8 mouse cellular contexts compared by ENCODE assay signal in the genomic region with DNA sequence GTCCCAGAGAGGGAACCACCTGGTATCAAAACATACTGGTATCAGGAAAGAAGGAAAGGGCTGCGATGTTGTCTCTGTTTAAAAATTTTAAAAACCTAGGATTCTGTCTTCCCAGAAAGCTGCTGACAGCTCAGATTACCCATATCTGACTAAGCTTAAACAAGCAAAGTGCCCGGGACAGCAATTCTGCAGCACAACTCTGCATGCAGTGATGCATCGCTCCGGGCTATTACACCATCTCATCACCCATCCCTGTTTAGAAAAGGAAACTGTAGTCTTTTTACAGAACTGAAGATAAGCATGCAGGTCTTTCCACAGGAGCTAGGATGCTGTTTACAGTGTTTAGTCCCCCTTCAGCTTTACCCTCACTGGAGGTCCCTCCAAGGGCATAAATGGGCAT. TPM values are rescaled to one million over a fixed set of nuclear protein-coding genes. Genes with fewer than 3 reads are reported as not detected.
DNase-seq lines count a peak whose midpoint lies in the region; ATAC-seq and TF ChIP-seq lines count a peak whose summit lies in the region.

No protein-coding gene starts in this region.

- H3K4me2 ChIP-seq in heart, embryonic 12.5 days: peak overlapping the region; percentile 75
- peak overlapping the region; percentile 90 for H3K4me2 ChIP-seq in forebrain, embryonic 15.5 days (replicated peaks)
- H3K4me2 ChIP-seq in liver, embryonic 16.5 days (ENCODE audit: low read depth, low read length): peak overlapping the region; percentile 95

- no peaks in the 10 kb centered on the region for H3K9me3 ChIP-seq in heart, embryonic 12.5 days (replicated peaks)
- H3K9me3 ChIP-seq in G1E (replicated peaks): no peaks in the 10 kb centered on the region
- H3K9me3 ChIP-seq in forebrain, embryonic 15.5 days: no peaks in the 10 kb centered on the region
- H3K9me3 ChIP-seq in liver, embryonic 16.5 days (replicated peaks; ENCODE audit: control insufficient read depth, low read length): no peaks in the 10 kb centered on the region

- H3K27ac ChIP-seq in heart, embryonic 12.5 days (ENCODE audit: poor library complexity, severe bottlenecking): no peak overlapping the region
- no peak overlapping the region for H3K27ac ChIP-seq in forebrain, embryonic 15.5 days (replicated peaks)
- H3K27ac ChIP-seq in liver, embryonic 16.5 days (ENCODE audit: low read length): peak overlapping the region; percentile 21

- H3K36me3 ChIP-seq in heart, embryonic 12.5 days: peaks cover 8% of the 10 kb centered on the region
- peaks cover 52% of the 10 kb centered on the region for H3K36me3 ChIP-seq in G1E (replicated peaks)
- peaks cover 9% of the 10 kb centered on the region for H3K36me3 ChIP-seq in forebrain, embryonic 15.5 days
- peaks cover 2% of the 10 kb centered on the region; the same call in 1 of the 2 replicates for H3K36me3 ChIP-seq in liver, embryonic 16.5 days (ENCODE audit: control insufficient read depth, insufficient read depth)

- no peak for DNase-seq in heart, postnatal 10 days
- DNase-seq in G1E (ENCODE audit: low spot score): no peak
- no peak for DNase-seq in spleen, postnatal 4 days (ENCODE audit: low spot score in 2 of 2)
- DNase-seq in spleen, postnatal 36 days (ENCODE audit: low spot score in 2 of 2): no peak

- peak overlapping the region; percentile 66 for H3K4me3 ChIP-seq in heart, embryonic 12.5 days
- H3K4me3 ChIP-seq in G1E (ENCODE audit: low read depth, low read length): peak overlapping the region; percentile 90; the same call in 1 of the 2 replicates
- H3K4me3 ChIP-seq in forebrain, embryonic 15.5 days: peak overlapping the region; percentile 84
- H3K4me3 ChIP-seq in liver, embryonic 16.5 days (ENCODE audit: low read depth, low read length): peak overlapping the region; percentile 78

- intact Hi-C loops in heart, postnatal 10 days (cut with DNase I): no loop called here

- no peak for TF ChIP-seq CTCF in G1E (IDR thresholded peaks at IDR 0.05; ENCODE audit: low read depth, low read length)

- H3K27me3 ChIP-seq in heart, embryonic 12.5 days (replicated peaks): no peaks in the 10 kb centered on the region
- H3K27me3 ChIP-seq in G1E (ENCODE audit: insufficient read depth, low read length): no peaks in the 10 kb centered on the region
- no peaks in the 10 kb centered on the region for H3K27me3 ChIP-seq in forebrain, embryonic 15.5 days
- H3K27me3 ChIP-seq in liver, embryonic 16.5 days (ENCODE audit: control insufficient read depth, insufficient read depth, low read depth, low read length): no peaks in the 10 kb centered on the region

- H3K9ac ChIP-seq in heart, embryonic 12.5 days: peak overlapping the region; percentile 85
- peak overlapping the region; percentile 91 for H3K9ac ChIP-seq in forebrain, embryonic 15.5 days (replicated peaks)
- peak overlapping the region; percentile 90 for H3K9ac ChIP-seq in liver, embryonic 16.5 days (ENCODE audit: low read depth, low read length)

- ATAC-seq in heart, embryonic 12.5 days (ENCODE audit: insufficient number of reproducible peaks, low FRiP score): no peak
- no peak for ATAC-seq in G1E (ENCODE audit: extremely low read depth, insufficient number of reproducible peaks, low FRiP score, poor library complexity, severe bottlenecking)
- no peak for ATAC-seq in forebrain, embryonic 15.5 days (replicated peaks)
- ATAC-seq in liver, embryonic 16.5 days (ENCODE audit: low read depth): no peak
- no peak for ATAC-seq in activated CD4-positive, CD25-positive, alpha-beta regulatory T cell, adult 4 months

- H3K4me1 ChIP-seq in heart, embryonic 12.5 days (replicated peaks): peaks cover 28% of the 10 kb centered on the region
- H3K4me1 ChIP-seq in G1E (ENCODE audit: insufficient read depth, low read depth, low read length): peaks cover 39% of the 10 kb centered on the region
- H3K4me1 ChIP-seq in forebrain, embryonic 15.5 days: peaks cover 32% of the 10 kb centered on the region
- H3K4me1 ChIP-seq in liver, embryonic 16.5 days (ENCODE audit: control insufficient read depth, low read depth, low read length): peaks cover 30% of the 10 kb centered on the region

- WGBS in heart, embryonic 12.5 days: 30% methylated on average over 4 of the region's 4 CpGs
- 89% methylated on average over 4 of the region's 4 CpGs for WGBS in forebrain, embryonic 15.5 days
- 65% methylated on average over 4 of the region's 4 CpGs for WGBS in liver, embryonic 16.5 days (ENCODE audit: insufficient replicate concordance)

RNA-seq across cellular contexts. Expression of a gene that starts 1.9 kb away (rescaled TPM):
- 38.4 and 41.3 TPM in 2 replicates for polyA plus RNA-seq in heart, embryonic 12.5 days (2016; fragmentation: Nextera tagmentation; extraction: Ambion mirVana)
- total RNA-seq in heart, postnatal 10 days (2021): 10 to 100 TPM; 64.0 to 66.9 TPM
- total RNA-seq in G1E (2014; fragmentation: Nextera tagmentation) (61.3 and 122 TPM in 2 replicates), G1E (2017) (35.4 and 39.7 TPM in 2 replicates)
- polyA plus RNA-seq in G1E (2012): 24.7 and 32.4 TPM in 2 replicates
- polyA plus RNA-seq in forebrain, embryonic 15.5 days (2015; fragmentation: Nextera tagmentation; extraction: Ambion mirVana): 89.4 and 90.6 TPM in 2 replicates
- polyA plus RNA-seq in liver, embryonic 16.5 days (2015; fragmentation: Nextera tagmentation; extraction: Ambion mirVana): 9.5 and 11.6 TPM in 2 replicates
- polyA plus RNA-seq in activated CD4-positive, CD25-positive, alpha-beta regulatory T cell, adult 4 months (2017; shearing (Covaris generic)): 10 to 100 TPM; 26.1 to 28.6 TPM

RNA-seq across cellular contexts. Expression of a gene that starts 25.6 kb away (rescaled TPM):
- 140 and 144 TPM in 2 replicates for polyA plus RNA-seq in heart, embryonic 12.5 days (2016; fragmentation: Nextera tagmentation; extraction: Ambion mirVana)
- total RNA-seq in heart, postnatal 10 days (2021): 10 to 100 TPM; 19.4 to 22.9 TPM
- total RNA-seq in G1E (2014; fragmentation: Nextera tagmentation): 79.9 and 83.5 TPM in 2 replicates
- total RNA-seq in G1E (2017): 71.2 and 72.3 TPM in 2 replicates
- 25.9 and 28.8 TPM in 2 replicates for polyA plus RNA-seq in G1E (2012)
- 101 and 114 TPM in 2 replicates for polyA plus RNA-seq in forebrain, embryonic 15.5 days (2015; fragmentation: Nextera tagmentation; extraction: Ambion mirVana)
- polyA plus RNA-seq in liver, embryonic 16.5 days (2015; fragmentation: Nextera tagmentation; extraction: Ambion mirVana): 52.6 and 53.6 TPM in 2 replicates
- polyA plus RNA-seq in activated CD4-positive, CD25-positive, alpha-beta regulatory T cell, adult 4 months (2017; shearing (Covaris generic)): 10 to 100 TPM; 27.9 to 35.8 TPM

RNA-seq across cellular contexts. Expression of a gene that starts 38.6 kb away (rescaled TPM):
- 34.5 and 36.5 TPM in 2 replicates for polyA plus RNA-seq in heart, embryonic 12.5 days (2016; fragmentation: Nextera tagmentation; extraction: Ambion mirVana)
- total RNA-seq in heart, postnatal 10 days (2021): 10 to 100 TPM; 45.4 to 54.6 TPM
- total RNA-seq in G1E (2014; fragmentation: Nextera tagmentation) (5.6 and 9.5 TPM in 2 replicates), G1E (2017) (29.0 and 32.5 TPM in 2 replicates)
- 20.2 and 26.8 TPM in 2 replicates for polyA plus RNA-seq in G1E (2012)
- 69.6 and 72.6 TPM in 2 replicates for polyA plus RNA-seq in forebrain, embryonic 15.5 days (2015; fragmentation: Nextera tagmentation; extraction: Ambion mirVana)
- 46.7 and 54.0 TPM in 2 replicates for polyA plus RNA-seq in liver, embryonic 16.5 days (2015; fragmentation: Nextera tagmentation; extraction: Ambion mirVana)
- polyA plus RNA-seq in activated CD4-positive, CD25-positive, alpha-beta regulatory T cell, adult 4 months (2017; shearing (Covaris generic)): 10 to 100 TPM; 51.5 to 53.2 TPM

RNA-seq across cellular contexts. Expression of a gene that starts 40.0 kb away (rescaled TPM):
- polyA plus RNA-seq in heart, embryonic 12.5 days (2016; fragmentation: Nextera tagmentation; extraction: Ambion mirVana): 91.1 and 94.9 TPM in 2 replicates
- 100 to 1,000 TPM; 114 to 116 TPM for total RNA-seq in heart, postnatal 10 days (2021)
- 28.8 and 30.8 TPM in 2 replicates for total RNA-seq in G1E (2014; fragmentation: Nextera tagmentation)
- total RNA-seq in G1E (2017): 15.6 and 21.1 TPM in 2 replicates
- polyA plus RNA-seq in G1E (2012): 81.7 and 82.8 TPM in 2 replicates
- polyA plus RNA-seq in forebrain, embryonic 15.5 days (2015; fragmentation: Nextera tagmentation; extraction: Ambion mirVana): 77.6 and 82.2 TPM in 2 replicates
- 48.9 and 50.7 TPM in 2 replicates for polyA plus RNA-seq in liver, embryonic 16.5 days (2015; fragmentation: Nextera tagmentation; extraction: Ambion mirVana)
- polyA plus RNA-seq in activated CD4-positive, CD25-positive, alpha-beta regulatory T cell, adult 4 months (2017; shearing (Covaris generic)): 10 to 100 TPM; 77.7 to 87.5 TPM

RNA-seq across cellular contexts. Expression of a gene that starts 40.0 kb away (rescaled TPM):
- 25.4 and 27.2 TPM in 2 replicates for polyA plus RNA-seq in heart, embryonic 12.5 days (2016; fragmentation: Nextera tagmentation; extraction: Ambion mirVana)
- total RNA-seq in heart, postnatal 10 days (2021): 10 to 100 TPM; 17.1 to 23.7 TPM
- total RNA-seq in G1E (2014; fragmentation: Nextera tagmentation) (3.4 and 6.5 TPM in 2 replicates), G1E (2017) (18.2 and 19.4 TPM in 2 replicates)
- 9.4 and 12.1 TPM in 2 replicates for polyA plus RNA-seq in G1E (2012)
- 32.8 and 34.6 TPM in 2 replicates for polyA plus RNA-seq in forebrain, embryonic 15.5 days (2015; fragmentation: Nextera tagmentation; extraction: Ambion mirVana)
- 12.1 and 12.2 TPM in 2 replicates for polyA plus RNA-seq in liver, embryonic 16.5 days (2015; fragmentation: Nextera tagmentation; extraction: Ambion mirVana)
- 10 to 100 TPM; 12.8 to 26.0 TPM for polyA plus RNA-seq in activated CD4-positive, CD25-positive, alpha-beta regulatory T cell, adult 4 months (2017; shearing (Covaris generic))
